Mouse (Mus musculus): ENCODE data around the gene Dnmt3l. TPM values are rescaled to one million over a fixed set of nuclear protein-coding genes. Genes with fewer than 3 reads are reported as not detected.
A peak's percentile ranks its signal among the peaks of the same experiment; 100 is the strongest.
"Not testable (repeated sequence)": the region's sequence is repeated elsewhere in the genome, so short reads cannot be mapped to it uniquely, and the experiment has no call there.

Gene Dnmt3l
- total RNA-seq, 1 experiment from 2014 or later: 7.2 TPM

GRCm38 (mm10) chr10:78085711-78086110 is 44.0 kb downstream of the Dnmt3l start:
- no peak for DNase-seq

GRCm38 (mm10) chr10:78086444-78087061 is 44.8 kb downstream of the Dnmt3l start:
- DNase-seq: no peak

- no peak for DNase-seq
Measured at GRCm38 (mm10) chr10:78087101-78087511, 45.4 kb downstream of the Dnmt3l start.

- DNase-seq: no peak
Measured at GRCm38 (mm10) chr10:78090246-78090645, 48.5 kb downstream of the Dnmt3l start.

GRCm38 (mm10) chr10:78090706-78091491 is 49.2 kb downstream of the Dnmt3l start:
- no peak for DNase-seq

- peak; percentile 62 for DNase-seq
Measured at GRCm38 (mm10) chr10:78091865-78092724, 50.3 kb downstream of the Dnmt3l start.

GRCm38 (mm10) chr10:78092725-78093029 is 50.9 kb downstream of the Dnmt3l start:
- DNase-seq: peak; percentile 39

GRCm38 (mm10) chr10:78095221-78095620 is 53.5 kb downstream of the Dnmt3l start:
- DNase-seq: no peak

GRCm38 (mm10) chr10:78095954-78096931 is 54.5 kb downstream of the Dnmt3l start:
- DNase-seq: peak; percentile 76

GRCm38 (mm10) chr10:78099860-78100259 is 58.1 kb downstream of the Dnmt3l start:
- not testable (repeated sequence) for DNase-seq

- DNase-seq: no peak
Measured at GRCm38 (mm10) chr10:78100989-78101780, 59.4 kb downstream of the Dnmt3l start.

- peak; percentile 71 for DNase-seq
Measured at GRCm38 (mm10) chr10:78104555-78105490, 63.1 kb downstream of the Dnmt3l start.

GRCm38 (mm10) chr10:78105548-78105947 is 63.8 kb downstream of the Dnmt3l start:
- no peak for DNase-seq

Other genes starting within 250 kb of the Dnmt3l start
- not detected in 2 replicates for gene Gm9639, start 246.9 kb upstream of the Dnmt3l start, total RNA-seq (2021)
- gene Gm19668, start 242.8 kb upstream of the Dnmt3l start, total RNA-seq (2021): not detected in 2 replicates
- not detected in 2 replicates for gene Gm9507, start 230.1 kb upstream of the Dnmt3l start, total RNA-seq (2021)
- not detected in 2 replicates for gene Gm2696, start 227.3 kb upstream of the Dnmt3l start, total RNA-seq (2021)
- gene Krtap10-4, start 214.9 kb upstream of the Dnmt3l start, total RNA-seq (2021): not detected in 2 replicates
- gene Krtap10-10, start 206.0 kb upstream of the Dnmt3l start, total RNA-seq (2021): not detected in 2 replicates
- gene Gm36176, start 195.1 kb upstream of the Dnmt3l start, total RNA-seq (2021): not detected in 2 replicates
- not detected in 2 replicates for gene Gm10318, start 189.1 kb upstream of the Dnmt3l start, total RNA-seq (2021)
- not detected in 2 replicates for gene Gm3285, start 180.0 kb upstream of the Dnmt3l start, total RNA-seq (2021)
- 7.6 and 14.0 TPM in 2 replicates for gene Lrrc3, start 139.4 kb upstream of the Dnmt3l start, total RNA-seq (2021)
- 2.4 and 4.8 TPM in 2 replicates for gene Trpm2, start 71.4 kb upstream of the Dnmt3l start, total RNA-seq (2021)
- gene 1810043G02Rik, start 63.4 kb upstream of the Dnmt3l start, total RNA-seq (2021): 15.4 and 17.5 TPM in 2 replicates
- gene Pfkl, start 31.9 kb upstream of the Dnmt3l start, total RNA-seq (2021): 144 and 165 TPM in 2 replicates
- gene Aire, start 1.7 kb downstream of the Dnmt3l start, total RNA-seq (2021): not detected in 2 replicates
- 9.8 and 19.8 TPM in 2 replicates for gene Icosl, start 27.4 kb downstream of the Dnmt3l start, total RNA-seq (2021)
- 249 and 251 TPM in 2 replicates for gene D10Jhu81e, start 127.8 kb downstream of the Dnmt3l start, total RNA-seq (2021)
- gene Pwp2, start 143.2 kb downstream of the Dnmt3l start, total RNA-seq (2021): 16.5 and 17.9 TPM in 2 replicates
- gene Trappc10, start 202.7 kb downstream of the Dnmt3l start, total RNA-seq (2021): 47.2 and 53.7 TPM in 2 replicates